Mouse (Mus musculus) c-Kit-positive CD71-positive TER-119-negative erythroid progenitor cells, embryonic 14.5 days (primary cell): Measurements from ENCODE around the gene Map3k9.

Source experiments
- DNase-seq: peaks from one replicate; pipeline ENCODE4 v3.0.0-alpha.2; 2013; ENCODE audit warnings: low read depth

Gene Map3k9

GRCm38 (mm10) chr12:81712618-81713017 lies 68.4 kb downstream of the Map3k9 start:
- DNase-seq, result no peak

DNA sequence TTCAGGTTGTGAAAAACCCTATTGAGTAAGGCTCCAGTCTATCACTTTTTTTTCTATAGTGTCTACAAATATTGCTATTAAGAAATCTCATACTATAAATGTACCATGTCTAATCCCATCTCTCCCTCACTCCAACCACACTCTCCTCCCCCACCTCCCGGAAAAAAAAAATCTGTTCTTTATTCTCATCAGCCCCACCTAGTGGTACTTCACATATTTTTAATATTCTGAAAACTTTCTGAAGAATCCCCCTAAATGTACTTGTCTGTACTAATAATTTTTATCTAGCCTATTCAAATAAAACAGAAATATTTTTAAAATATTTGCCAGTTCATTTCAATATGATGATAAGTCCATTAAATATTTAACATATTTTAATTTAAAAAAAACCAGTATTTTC lies 78.1 kb downstream of the Map3k9 start:
- DNase-seq, result no peak

DNA sequence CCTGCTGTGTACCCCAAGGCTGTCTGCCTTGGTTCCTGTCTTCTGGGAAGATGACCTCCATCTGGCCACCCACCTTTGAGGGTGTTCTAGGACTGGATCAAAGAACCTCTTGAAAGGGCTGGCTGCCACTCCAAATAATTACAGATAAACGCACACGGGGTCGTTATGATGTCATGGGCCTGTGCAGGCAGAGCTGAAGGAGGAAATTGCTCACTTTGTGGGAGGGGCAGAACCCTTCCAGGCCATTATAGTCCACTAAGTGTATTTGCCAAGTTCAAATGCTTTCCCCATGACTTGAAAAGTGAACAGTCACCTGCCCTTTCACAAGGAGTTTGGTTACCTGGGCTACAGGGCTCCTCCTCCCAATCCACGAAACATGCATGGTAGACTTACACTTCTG lies 83.0 kb downstream of the Map3k9 start:
- no peak for DNase-seq

- DNase-seq, result no peak
Measured at GRCm38 (mm10) chr12:81691177-81691730, 89.7 kb downstream of the Map3k9 start.

DNA sequence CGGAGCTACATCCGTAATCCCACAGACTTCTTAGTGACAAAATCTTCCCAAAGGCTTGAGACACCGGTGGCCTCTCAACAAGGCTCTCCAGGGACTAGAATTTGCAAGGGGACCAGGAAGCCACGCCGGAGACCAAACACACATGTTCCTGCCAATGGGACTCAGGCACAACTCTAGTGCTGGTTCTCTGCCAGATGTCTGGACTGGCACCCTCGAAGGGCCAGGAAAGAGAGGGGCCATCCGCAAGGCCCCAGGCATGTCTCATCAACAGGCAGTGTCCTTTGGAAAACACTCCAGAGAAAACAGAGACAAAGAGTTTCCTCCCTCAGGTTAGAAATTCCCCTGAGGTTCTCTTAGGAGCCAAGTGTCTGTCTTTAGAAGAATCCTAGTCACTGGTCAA lies 90.2 kb downstream of the Map3k9 start:
- no peak for DNase-seq

DNA sequence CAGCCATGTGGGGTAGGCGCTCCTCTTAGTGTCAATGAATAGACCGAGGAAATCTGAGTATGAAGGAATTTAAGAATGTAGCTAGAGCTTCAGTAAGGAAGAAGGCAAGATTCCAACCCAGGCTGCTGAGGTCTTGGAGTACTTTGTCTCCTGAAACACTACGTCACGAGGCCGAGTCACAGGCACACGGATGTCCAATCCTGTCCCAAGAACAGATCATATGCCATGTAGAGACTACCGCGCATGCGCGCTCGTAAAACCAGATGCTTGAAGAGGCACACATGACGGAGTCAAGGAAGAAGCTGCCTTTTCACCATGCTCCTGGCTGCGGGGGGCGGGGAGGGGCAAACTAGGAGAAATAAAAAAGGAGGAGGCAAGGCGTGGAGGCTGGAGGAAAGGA lies 90.9 kb downstream of the Map3k9 start:
- no peak for DNase-seq

- DNase-seq, result no peak
Measured at GRCm38 (mm10) chr12:81689505-81690056, 91.4 kb downstream of the Map3k9 start.

DNA sequence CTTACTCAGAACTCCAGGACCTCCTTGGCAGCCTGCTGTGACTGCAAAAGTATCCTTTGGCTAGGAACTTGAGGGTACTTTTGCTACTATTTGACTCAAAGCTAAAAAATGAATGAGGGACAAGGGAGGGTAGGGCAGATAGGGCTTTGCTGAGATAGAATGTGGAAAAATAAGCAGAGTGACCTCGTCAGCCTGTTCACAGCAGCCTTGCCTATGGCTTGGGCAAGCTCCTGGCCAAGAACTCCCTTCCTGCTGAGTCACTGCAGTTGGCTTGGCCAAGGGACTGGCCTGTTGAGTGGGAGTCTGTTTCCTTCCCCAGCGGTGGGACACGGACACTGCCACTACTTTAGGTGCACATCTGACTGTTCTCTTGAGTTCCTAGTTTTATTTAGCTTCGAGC lies 92.4 kb downstream of the Map3k9 start:
- no peak for DNase-seq

GRCm38 (mm10) chr12:81687873-81688272 lies 93.1 kb downstream of the Map3k9 start:
- no peak for DNase-seq

DNA sequence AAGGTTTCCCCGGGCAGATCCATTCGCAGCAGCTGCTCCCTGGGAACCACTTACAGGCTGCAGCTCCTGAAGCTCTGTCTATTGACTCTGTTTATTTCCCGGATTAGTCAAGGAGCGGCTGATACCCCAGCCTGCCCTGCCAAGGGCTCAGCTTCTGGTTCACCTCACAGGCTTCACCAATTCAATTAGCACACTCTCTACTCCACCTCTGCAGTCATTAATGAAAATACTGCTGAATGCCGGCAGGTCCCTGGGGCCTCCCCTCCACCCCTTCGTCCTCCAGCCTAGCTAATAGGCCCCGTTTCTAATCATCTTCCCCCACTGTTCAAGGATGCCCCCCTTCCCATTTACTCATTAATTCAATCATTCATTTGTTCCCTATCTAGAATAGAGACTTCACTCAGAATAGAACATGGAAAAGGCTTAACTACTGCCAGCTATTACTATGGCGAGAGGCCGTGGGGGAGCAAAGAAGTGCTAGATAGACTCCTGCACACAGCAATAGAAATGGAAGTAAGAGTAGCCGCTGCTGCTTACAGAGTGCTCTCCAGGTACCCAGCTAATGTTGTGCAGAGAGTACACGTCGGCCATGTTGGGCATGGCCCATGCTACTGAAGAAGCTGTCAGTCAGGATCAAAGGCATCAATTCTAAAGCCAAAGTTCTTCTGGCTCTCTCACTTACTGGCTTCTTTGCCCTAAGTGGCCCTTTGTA lies 94.4 kb downstream of the Map3k9 start:
- no peak for DNase-seq

DNA sequence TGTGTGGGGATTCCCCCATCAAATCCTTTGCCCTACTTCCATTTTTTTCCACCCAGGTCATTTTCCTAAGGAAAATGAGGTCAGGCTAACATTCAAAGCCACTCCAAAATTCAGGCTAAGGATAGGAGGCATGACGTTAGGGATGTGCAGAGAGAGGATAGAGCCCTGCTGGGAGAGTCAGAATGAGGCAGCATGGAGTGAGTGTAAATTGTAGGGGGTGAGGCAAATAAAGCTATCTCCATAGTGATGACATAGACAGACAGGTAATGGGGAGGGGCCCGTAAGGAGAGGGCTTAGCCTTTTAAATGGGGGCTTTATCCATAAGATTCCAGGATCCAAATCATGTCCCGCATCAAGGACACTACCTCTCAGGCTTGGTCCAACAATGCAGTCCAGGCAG lies 95.0 kb downstream of the Map3k9 start:
- DNase-seq, result no peak

DNA sequence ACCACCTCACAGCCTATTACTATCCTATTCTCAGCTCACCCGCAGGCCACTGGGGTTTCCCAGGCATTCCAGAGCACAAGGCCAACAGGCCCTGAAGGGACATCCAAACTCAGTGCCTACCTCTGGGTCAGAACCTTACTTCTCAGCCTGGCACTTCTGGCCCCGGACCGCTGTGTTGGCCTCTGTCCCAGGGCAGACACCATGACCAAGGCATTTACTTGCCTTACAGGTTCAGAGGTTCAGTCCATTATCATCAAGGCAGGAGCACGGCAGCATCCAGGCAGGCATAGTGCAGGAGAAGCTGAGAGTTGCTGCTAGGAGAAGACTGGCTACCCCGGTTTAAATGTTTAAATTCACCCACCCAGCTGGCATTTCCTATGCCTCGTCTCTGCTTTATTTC lies 96.9 kb downstream of the Map3k9 start:
- DNase-seq, result no peak

DNA sequence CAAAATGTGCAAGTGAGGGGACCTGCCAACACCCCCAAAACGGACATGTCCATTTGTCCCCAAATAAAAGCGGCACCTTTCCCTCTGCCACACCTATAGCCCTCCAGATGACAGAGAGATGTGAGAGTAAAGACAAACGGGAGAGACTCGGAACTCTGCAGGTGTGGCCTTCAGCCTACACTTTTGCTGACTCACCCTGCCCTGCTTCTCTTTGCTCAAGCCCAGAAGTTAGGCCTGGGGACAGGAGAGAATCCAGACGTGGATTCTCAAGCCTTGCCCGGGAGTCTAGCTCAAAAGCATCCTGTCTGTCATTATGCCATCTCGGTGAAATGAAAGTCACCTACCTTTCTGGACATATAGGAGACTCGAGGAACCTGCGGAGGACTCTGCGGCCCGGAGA lies 97.6 kb downstream of the Map3k9 start:
- DNase-seq, result no peak

- no peak for DNase-seq
Measured at GRCm38 (mm10) chr12:81679807-81680529, 101.0 kb downstream of the Map3k9 start.

GRCm38 (mm10) chr12:81675557-81675956 lies 105.4 kb downstream of the Map3k9 start:
- no peak for DNase-seq
